Mouse (Mus musculus) liver, embryonic 14.5 days (tissue): ENCODE measurements at regions not wholly inside any gene's neighbourhood (a gene's known extent, or its start where the extent isn't known, plus 50 kb on each side); places are given as distances from the start of the nearest gene placed in this dataset.

Source experiments
- ATAC-seq: fragments of 200-750 bp; cut with Nextera tagmentation; 2 replicates; pipeline ENCODE4 v1.8.0; 2017; ENCODE audit warnings: moderate number of reproducible peaks, mild to moderate bottlenecking, moderate library complexity; ENCODE audit not compliant: insufficient read depth
- DNase-seq, 3 experiments: peaks; one replicate each; pipeline ENCODE4 v3.0.0-alpha.2; 2012 to 2013; ENCODE audit warnings: low read depth in 3 of 3, low spot score in 3 of 3
- H3K27ac ChIP-seq: fragments of 300-500 bp; sonication (generic); 2 replicates; pipeline ENCODE4 v1.5.1; 2014; ENCODE audit warnings: moderate library complexity, mild to moderate bottlenecking, control low read depth, inconsistent platforms
- H3K27me3 ChIP-seq: fragments of 300-500 bp; sonication (generic); 2 replicates; pipeline ENCODE4 v1.6.1; 2014; ENCODE audit warnings: mild to moderate bottlenecking, low read length, moderate library complexity; ENCODE audit not compliant: control insufficient read depth, insufficient read depth
- H3K36me3 ChIP-seq: fragments of 300-500 bp; sonication (generic); replicated peaks from 2 replicates; pipeline ENCODE4 v1.6.1; 2014; ENCODE audit warnings: low read depth; ENCODE audit not compliant: control insufficient read depth, insufficient read depth
- H3K4me1 ChIP-seq, 2 experiments: fragments of 200-500 bp in 1 of 2; fragments of 300-500 bp in 1 of 2; sonication (generic) in 1 of 2; replicated peaks; 2 replicates each; pipeline ENCODE4 v1.6.1; 2012 to 2014; ENCODE audit warnings: antibody characterized with exemption in 1 of 2, inconsistent platforms in 1 of 2, low read length in 1 of 2; ENCODE audit not compliant: control insufficient read depth in 2 of 2, insufficient read depth in 2 of 2
- H3K4me2 ChIP-seq: fragments of 300-500 bp; sonication (generic); 2 replicates; pipeline ENCODE4 v1.6.1; 2014; ENCODE audit warnings: low read depth, mild to moderate bottlenecking, control low read depth, moderate library complexity
- H3K4me3 ChIP-seq, 2 experiments: fragments of 200-500 bp in 1 of 2; fragments of 300-500 bp in 1 of 2; sonication (generic) in 1 of 2; 2 replicates each; pipeline ENCODE4 v1.5.1; 2012 to 2014; ENCODE audit warnings: low read depth in 2 of 2, low read length in 2 of 2, mild to moderate bottlenecking in 2 of 2, control low read depth in 1 of 2, inconsistent platforms in 1 of 2, moderate library complexity in 1 of 2; ENCODE audit not compliant: insufficient read depth in 1 of 2
- H3K9ac ChIP-seq: fragments of 300-500 bp; sonication (generic); replicated peaks from 2 replicates; pipeline ENCODE4 v1.6.1; 2014; ENCODE audit warnings: mild to moderate bottlenecking, control low read depth, moderate library complexity
- H3K9me3 ChIP-seq: fragments of 300-500 bp; sonication (generic); 2 replicates; pipeline ENCODE4 v1.6.1; 2016; ENCODE audit warnings: low read length, mixed read lengths; ENCODE audit not compliant: control insufficient read depth
- CTCF ChIP-seq: IDR thresholded peaks from 2 replicates; pipeline ENCODE4 v1.5.1; 2016; ENCODE audit warnings: antibody characterized with exemption, low read depth, control low read depth
- EP300 ChIP-seq: IDR thresholded peaks from 2 replicates; pipeline ENCODE4 v1.6.1; 2016; ENCODE audit warnings: antibody characterized with exemption, low read depth
- WGBS: fragments of 180-500 bp; shearing (Covaris S2); extraction: QIAGEN DNeasy Blood & Tissue Kit; methylation state at CpG from one replicate; pipeline ENCODE4 v1.1.7; 2014; ENCODE audit not compliant: insufficient replicate concordance; 5-methylcytosine and 5-hydroxymethylcytosine counted together

DNA sequence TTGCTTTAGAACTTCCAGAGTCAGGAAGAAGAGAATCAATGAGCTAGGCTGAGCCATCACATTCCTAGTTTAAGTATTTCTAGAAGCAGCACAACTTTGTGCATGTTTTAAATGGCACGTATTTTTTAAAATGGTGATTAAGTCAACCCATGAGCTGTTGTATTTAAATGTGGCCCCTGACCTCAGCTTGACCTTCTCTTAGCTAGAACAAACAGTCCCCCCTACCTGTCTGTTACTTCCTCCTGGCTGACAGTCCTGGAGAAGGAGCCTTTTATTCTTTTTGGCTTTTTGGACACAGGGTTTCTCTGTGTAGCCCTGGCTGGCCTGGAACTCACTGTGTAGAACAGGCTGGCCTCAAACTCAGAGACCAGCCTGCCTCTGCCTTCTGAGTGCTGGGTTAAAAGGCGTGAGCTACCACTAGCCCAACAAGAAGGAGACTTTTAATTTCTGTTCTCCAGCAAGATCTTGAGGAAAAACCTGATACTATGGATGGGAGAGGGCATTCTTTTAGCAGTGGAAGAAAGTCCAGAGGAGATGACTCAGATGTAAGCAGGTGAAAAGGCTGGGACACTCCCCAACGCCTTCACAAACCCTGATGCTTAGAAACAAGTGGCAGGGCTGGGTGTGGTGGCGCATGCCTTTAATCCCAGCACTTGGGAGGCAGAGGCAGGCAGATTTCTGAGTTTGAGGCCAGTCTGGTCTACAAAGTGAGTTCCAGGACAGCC, 69.3 kb upstream of the Rap1b start:
- no peak overlapping the region for H3K9ac ChIP-seq
- ATAC-seq (no peak), DNase-seq (no peak)
- no peaks in the 10 kb centered on the region for H3K36me3 ChIP-seq
- TF ChIP-seq CTCF (no peak), EP300 (no peak)
- no peaks in the 10 kb centered on the region for H3K9me3 ChIP-seq
- WGBS = 76% methylated on average over 4 of the region's 4 CpGs
- H3K27me3 ChIP-seq = no peaks in the 10 kb centered on the region
- H3K4me1 ChIP-seq = peaks cover 3 to 21% of the 10 kb centered on the region in 2 experiments
- no peak overlapping the region for H3K27ac ChIP-seq
- no peak overlapping the region for H3K4me3 ChIP-seq
- no peak overlapping the region for H3K4me2 ChIP-seq

DNA sequence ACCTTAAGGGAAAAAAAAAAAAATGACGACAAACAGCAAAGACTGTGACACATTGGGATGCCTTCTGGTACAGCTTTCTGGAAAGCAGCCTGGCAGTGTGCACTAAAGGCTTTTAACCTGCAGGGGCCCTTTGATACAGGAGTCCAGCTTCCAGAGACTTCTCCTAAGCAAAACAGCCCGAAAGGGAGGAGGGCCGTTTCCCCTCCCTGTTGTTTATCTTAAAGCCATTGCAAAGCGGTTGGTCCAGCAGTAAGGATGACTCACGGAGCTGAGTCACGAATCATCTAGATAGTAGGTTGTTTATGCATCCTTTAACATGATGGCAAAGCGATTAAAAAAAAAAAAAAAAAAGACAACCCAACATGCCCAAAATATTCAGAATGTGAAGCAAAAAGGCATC, 70.4 kb upstream of the Rap1b start:
- Histone ChIP-seq H3K9ac (no peak overlapping the region), H3K4me3 (no peak overlapping the region), H3K9me3 (no peaks in the 10 kb centered on the region), H3K4me1 (peaks cover 3 to 28% of the 10 kb centered on the region in 2 experiments), H3K36me3 (no peaks in the 10 kb centered on the region), H3K27me3 (no peaks in the 10 kb centered on the region), H3K4me2 (no peak overlapping the region), H3K27ac (no peak overlapping the region)
- TF ChIP-seq EP300 (peak; percentile 42; the same call in 1 of the 2 replicates), CTCF (peak; percentile 29; the same call in 1 of the 2 replicates)
- ATAC-seq = peak; percentile 86
- DNase-seq = peak; percentile 42 to 53 (median 47)
- 12% methylated on average over 7 of the region's 7 CpGs for WGBS

DNA sequence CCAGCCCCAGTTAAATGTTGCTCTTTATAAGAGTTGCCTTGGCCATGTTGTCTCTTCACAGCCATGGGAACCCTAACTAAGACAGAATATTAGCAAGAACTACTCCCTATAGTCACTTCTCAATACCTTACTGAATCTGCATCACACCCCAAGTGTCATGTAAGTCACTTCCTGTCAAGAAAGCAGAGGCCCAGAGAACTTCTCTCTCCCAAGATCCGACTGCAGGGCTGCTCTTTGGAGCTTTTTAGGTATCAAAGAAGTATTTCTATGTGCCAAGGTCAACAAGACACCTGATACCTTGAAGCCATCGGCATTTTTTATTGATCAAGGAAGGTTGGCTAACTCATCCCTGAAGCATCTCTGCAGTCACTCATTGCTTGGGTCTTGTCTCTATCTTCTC, 72.0 kb upstream of the Rap1b start:
- Histone ChIP-seq H3K27ac (no peak overlapping the region), H3K27me3 (no peaks in the 10 kb centered on the region), H3K4me2 (no peak overlapping the region), H3K36me3 (no peaks in the 10 kb centered on the region), H3K4me3 (no peak overlapping the region), H3K9ac (no peak overlapping the region), H3K4me1 (peaks cover 3 to 28% of the 10 kb centered on the region in 2 experiments), H3K9me3 (no peaks in the 10 kb centered on the region)
- WGBS = 47% methylated on average over 2 of the region's 2 CpGs
- ATAC-seq (no peak), DNase-seq (no peak)
- TF ChIP-seq CTCF (no peak), EP300 (no peak)

DNA sequence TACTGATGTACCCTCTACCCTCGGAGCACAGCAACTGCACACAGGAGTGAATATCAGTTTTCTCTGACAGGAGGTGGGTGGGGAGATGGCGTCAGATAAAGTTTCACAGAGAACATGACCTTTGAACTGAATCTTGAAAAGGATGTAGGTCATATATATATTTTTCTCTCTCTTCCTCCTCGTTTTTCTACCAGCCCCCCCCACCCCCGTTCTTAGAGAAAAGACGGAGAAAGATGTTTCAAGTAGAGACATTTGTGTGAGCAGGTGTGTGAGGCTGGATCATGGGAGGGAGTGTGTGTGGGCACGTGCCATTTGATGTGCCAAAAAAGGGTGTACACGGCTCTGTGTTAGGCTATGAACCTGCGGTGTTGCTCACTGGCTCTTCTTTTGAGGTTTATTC, 72.8 kb upstream of the Rap1b start:
- no peak overlapping the region for H3K9ac ChIP-seq
- no peaks in the 10 kb centered on the region for H3K36me3 ChIP-seq
- no peak overlapping the region for H3K27ac ChIP-seq
- no peak for ATAC-seq
- no peaks in the 10 kb centered on the region for H3K27me3 ChIP-seq
- H3K4me1 ChIP-seq = peaks cover 3 to 28% of the 10 kb centered on the region in 2 experiments
- TF ChIP-seq EP300 (no peak), CTCF (no peak)
- WGBS = 52% methylated on average over 8 of the region's 8 CpGs
- no peak overlapping the region for H3K4me3 ChIP-seq
- DNase-seq = no peak
- no peak overlapping the region for H3K4me2 ChIP-seq
- H3K9me3 ChIP-seq = no peaks in the 10 kb centered on the region

DNA sequence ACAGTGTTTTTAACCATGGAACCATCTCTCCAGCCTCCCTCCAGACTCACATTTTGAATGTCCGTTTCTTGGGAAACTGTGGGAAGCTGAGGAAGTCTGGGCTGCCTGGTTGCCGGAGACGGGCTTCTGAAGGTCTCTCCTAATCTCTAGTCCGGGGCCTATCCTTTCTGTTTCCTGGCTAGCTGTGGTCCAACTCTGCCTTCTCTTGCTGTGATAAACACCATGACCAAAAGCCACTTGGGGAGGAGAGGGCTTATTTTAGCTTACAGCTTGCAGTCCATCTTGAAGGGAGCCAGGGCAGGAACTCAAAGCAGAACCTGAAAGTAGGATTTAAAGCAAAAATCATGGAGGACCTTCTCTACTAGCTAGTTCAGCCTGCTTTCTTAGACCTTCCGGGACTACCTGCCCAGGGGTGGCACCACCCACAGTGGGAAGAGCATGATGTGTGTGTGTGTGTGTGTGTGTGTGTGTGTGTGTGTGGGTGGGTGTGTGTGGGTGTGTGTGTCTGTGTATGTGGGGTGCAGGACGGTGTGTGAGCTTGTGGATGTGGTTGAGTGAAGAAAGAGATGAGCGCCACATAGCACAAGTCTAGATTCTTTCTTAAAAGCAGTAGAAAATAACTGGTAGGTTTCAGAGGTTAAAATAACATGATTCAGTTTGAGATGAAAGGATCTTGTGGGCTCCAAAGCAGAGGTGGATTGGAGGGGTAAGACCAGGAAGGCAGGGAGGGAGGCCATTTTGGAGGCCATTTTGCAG, 73.5 kb upstream of the Rap1b start:
- Histone ChIP-seq H3K36me3 (no peaks in the 10 kb centered on the region), H3K9me3 (no peaks in the 10 kb centered on the region), H3K27me3 (no peaks in the 10 kb centered on the region), H3K4me2 (no peak overlapping the region), H3K27ac (no peak overlapping the region), H3K9ac (no peak overlapping the region), H3K4me1 (peaks cover 3 to 28% of the 10 kb centered on the region in 2 experiments), H3K4me3 (no peak overlapping the region)
- no peak for DNase-seq
- WGBS = 43% methylated on average over 7 of the region's 7 CpGs
- no peak for ATAC-seq
- TF ChIP-seq EP300 (no peak), CTCF (no peak)
